Mouse (Mus musculus): Measurements from ENCODE around the gene Rptor. TPM values are rescaled to one million over a fixed set of nuclear protein-coding genes. Genes with fewer than 3 reads are reported as not detected.

Gene Rptor
- polyA plus RNA-seq, 1 experiment from 2014 or later: 18.3 TPM

Other genes with a start within 250 kb of the Rptor start
- 4.6 and 6.5 TPM in 2 replicates for gene Sgsh, start 247.4 kb upstream of the Rptor start, polyA plus RNA-seq (2016; fragmentation: Nextera tagmentation; extraction: Ambion mirVana)
- gene Slc26a11, start 247.3 kb upstream of the Rptor start, polyA plus RNA-seq (2016; fragmentation: Nextera tagmentation; extraction: Ambion mirVana): 4.2 and 6.1 TPM in 2 replicates
- gene Rnf213, start 209.8 kb upstream of the Rptor start, polyA plus RNA-seq (2016; fragmentation: Nextera tagmentation; extraction: Ambion mirVana): 1.2 TPM in 2 replicates
- gene Endov, start 111.6 kb upstream of the Rptor start, polyA plus RNA-seq (2016; fragmentation: Nextera tagmentation; extraction: Ambion mirVana): 24.9 and 25.1 TPM in 2 replicates
- 5.9 and 6.2 TPM in 2 replicates for gene Nptx1, start 55.2 kb upstream of the Rptor start, polyA plus RNA-seq (2016; fragmentation: Nextera tagmentation; extraction: Ambion mirVana)

All from midbrain, embryonic 12.5 days (tissue).